Comparison of ENCODE assay signal across 8 mouse cellular contexts in genomic region chr3:41565955-41566354, GRCm38 (mm10). TPM values are rescaled to one million over a fixed set of nuclear protein-coding genes. Genes with fewer than 3 reads are reported as not detected.
A peak's percentile ranks its signal among the peaks of the same experiment; 100 is the strongest.
DNase-seq lines count a peak whose midpoint lies in the region; ATAC-seq lines count a peak whose summit lies in the region.

No protein-coding gene starts in this region.

- peak overlapping the region; percentile 60 for H3K4me3 ChIP-seq in hindbrain, embryonic 15.5 days

- peak overlapping the region; percentile 93 for H3K27ac ChIP-seq in hindbrain, embryonic 15.5 days (replicated peaks)

- under 1% methylated on average over 26 of the region's 26 CpGs for WGBS in hindbrain, embryonic 15.5 days

- no peaks in the 10 kb centered on the region for H3K36me3 ChIP-seq in hindbrain, embryonic 15.5 days

- no peaks in the 10 kb centered on the region for H3K9me3 ChIP-seq in hindbrain, embryonic 15.5 days

- H3K4me1 ChIP-seq in hindbrain, embryonic 15.5 days (replicated peaks): peaks cover 15% of the 10 kb centered on the region

- peak overlapping the region; percentile 90 for H3K9ac ChIP-seq in hindbrain, embryonic 15.5 days

- ATAC-seq in hindbrain, embryonic 15.5 days (ENCODE audit: low FRiP score, low read depth): peak; percentile 50

- peak overlapping the region; percentile 94 for H3K4me2 ChIP-seq in hindbrain, embryonic 15.5 days

- DNase-seq in R1 (ENCODE audit: low read depth, low spot score): peak; percentile 72
- DNase-seq in cerebellum, postnatal 4 days (ENCODE audit: low spot score in 2 of 2): peak; percentile 72 to 81
- peak; percentile 83 for DNase-seq in gastrocnemius, adult 18-20 months (ENCODE audit: low spot score)
- peak; percentile 47 for DNase-seq in left cerebral cortex, adult 11 months (ENCODE audit: low spot score)
- peak; percentile 88 for DNase-seq in lung, postnatal 36 days
- peak; percentile 89 for DNase-seq in retina, postnatal 1 day
- DNase-seq in thymus, postnatal 36 days: peak; percentile 86 to 88

- H3K27me3 ChIP-seq in hindbrain, embryonic 15.5 days: no peaks in the 10 kb centered on the region

RNA-seq across cellular contexts. Expression of gene Jade1, which starts 10.4 kb away (rescaled TPM):
- 10 to 100 TPM; 17.7 to 19.4 TPM for total RNA-seq in gastrocnemius, adult 18-20 months (2021)
- 14.2 and 15.7 TPM in 2 replicates for polyA plus RNA-seq in hindbrain, embryonic 15.5 days (2015; fragmentation: Nextera tagmentation; extraction: Ambion mirVana)

Comparison
In these comparisons a context has a peak if more than half of its experiments do, and no peak if none do; other contexts are left out.
1. Peak in every context shown above with its lines: DNase-seq, ATAC-seq, H3K4me3 ChIP-seq and H3K27ac ChIP-seq.